Mouse (Mus musculus) layer of hippocampus, postnatal 36 days (tissue): Measurements from ENCODE around the gene Herpud2. TPM values are rescaled to one million over a fixed set of nuclear protein-coding genes. Genes with fewer than 3 reads are reported as not detected.
"Not testable (repeated sequence)": the region's sequence is repeated elsewhere in the genome, so short reads cannot be mapped to it uniquely, and the experiment has no call there.

Experiments
- DNase-seq, 2 experiments: peaks; one replicate each; pipeline ENCODE4 v3.0.0; 2022
- total RNA-seq, 2 experiments: library from RNA; stranded (reverse); gene quantifications; 2 replicates each; pipeline ENCODE4 v1.2.3; 2021

The Herpud2 gene
- total RNA-seq, 2 experiments from 2014 or later, result 44.9 to 47.9 TPM

- DNase-seq, result no peak
These were observed 7.7 kb downstream of the Herpud2 start for GRCm38 (mm10) chr9:25143950-25144349.

DNA sequence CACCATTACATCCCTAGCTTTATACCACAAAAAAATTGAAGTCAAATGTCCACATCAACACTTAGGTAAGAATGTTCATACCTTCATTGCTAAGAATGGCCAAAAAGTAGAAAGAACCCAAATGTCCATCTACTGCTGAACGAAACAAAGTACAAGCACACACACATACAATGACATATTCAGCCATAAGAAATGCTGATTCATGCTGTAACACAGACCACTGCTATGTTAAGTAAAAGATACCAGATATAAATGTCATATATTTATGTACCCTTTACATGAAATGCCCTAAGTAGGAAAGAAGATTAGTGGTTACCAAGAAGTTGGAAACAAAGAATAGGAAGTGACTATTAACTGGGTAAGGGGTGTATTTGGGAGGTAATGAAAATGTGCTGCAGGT lies 8.6 kb downstream of the Herpud2 start:
- no peak for DNase-seq

- DNase-seq, result no peak
These were observed 9.6 kb downstream of the Herpud2 start for GRCm38 (mm10) chr9:25142041-25142440.

GRCm38 (mm10) chr9:25140330-25140729 lies 11.3 kb downstream of the Herpud2 start:
- DNase-seq, result no peak

GRCm38 (mm10) chr9:25138900-25139299 lies 12.7 kb downstream of the Herpud2 start:
- DNase-seq, result no peak

DNA sequence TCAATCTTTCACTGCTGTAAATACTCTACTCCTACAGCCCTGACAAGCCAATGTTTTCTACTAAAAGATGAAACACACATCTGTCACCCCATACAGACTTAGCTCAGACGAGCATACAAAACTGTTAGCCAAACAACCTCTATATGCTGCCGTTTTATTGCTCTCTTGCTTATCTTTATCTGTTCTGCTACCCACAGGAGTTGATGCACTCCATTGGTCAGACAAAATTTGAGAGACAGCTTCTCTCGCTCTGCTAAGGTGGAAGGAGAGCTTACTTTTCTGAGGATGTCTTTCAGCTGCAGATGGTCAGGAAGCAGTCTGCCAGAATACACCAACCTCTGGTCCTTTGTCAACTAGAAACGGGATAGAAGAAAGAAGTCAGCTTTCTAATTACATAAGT lies 18.7 kb downstream of the Herpud2 start:
- DNase-seq, result no peak

GRCm38 (mm10) chr9:25132253-25132652 lies 19.4 kb downstream of the Herpud2 start:
- DNase-seq, result no peak

DNA sequence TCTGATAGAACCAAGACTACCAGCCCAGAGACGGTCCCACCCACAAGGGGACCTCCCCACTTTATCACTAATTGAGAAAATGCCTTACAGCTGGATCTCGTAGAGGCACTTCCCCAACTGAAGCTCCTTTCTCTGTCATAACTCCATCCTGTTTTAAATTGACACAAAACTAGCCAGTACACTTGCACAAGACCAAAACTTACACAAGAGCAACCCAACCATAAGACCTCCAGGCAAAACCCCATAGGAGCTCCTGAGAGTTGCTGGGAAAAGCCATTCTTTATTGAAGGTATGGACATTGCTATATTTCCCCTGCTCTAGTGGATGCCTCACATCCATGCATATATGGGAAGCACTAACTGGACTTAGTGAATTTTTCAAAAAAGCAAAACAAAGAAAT lies 27.6 kb downstream of the Herpud2 start:
- no peak for DNase-seq

- DNase-seq, result not testable (repeated sequence)
These were observed 28.0 kb downstream of the Herpud2 start for GRCm38 (mm10) chr9:25123590-25123989.

- DNase-seq, result peak in 1 of 2 experiments; percentile 36
These were observed 47.0 kb downstream of the Herpud2 start for GRCm38 (mm10) chr9:25104638-25105037.

GRCm38 (mm10) chr9:25102881-25103280 lies 48.7 kb downstream of the Herpud2 start:
- DNase-seq, result no peak

- DNase-seq, result no peak
These were observed 60.8 kb downstream of the Herpud2 start for GRCm38 (mm10) chr9:25090853-25091252.

GRCm38 (mm10) chr9:25089122-25089521 lies 62.5 kb downstream of the Herpud2 start, which contains the start of gene Gm10181:
Gm10181 (plus strand) TSS chr9:25089422.
- no peak for DNase-seq

GRCm38 (mm10) chr9:25076505-25076904 lies 75.1 kb downstream of the Herpud2 start:
- no peak for DNase-seq

DNA sequence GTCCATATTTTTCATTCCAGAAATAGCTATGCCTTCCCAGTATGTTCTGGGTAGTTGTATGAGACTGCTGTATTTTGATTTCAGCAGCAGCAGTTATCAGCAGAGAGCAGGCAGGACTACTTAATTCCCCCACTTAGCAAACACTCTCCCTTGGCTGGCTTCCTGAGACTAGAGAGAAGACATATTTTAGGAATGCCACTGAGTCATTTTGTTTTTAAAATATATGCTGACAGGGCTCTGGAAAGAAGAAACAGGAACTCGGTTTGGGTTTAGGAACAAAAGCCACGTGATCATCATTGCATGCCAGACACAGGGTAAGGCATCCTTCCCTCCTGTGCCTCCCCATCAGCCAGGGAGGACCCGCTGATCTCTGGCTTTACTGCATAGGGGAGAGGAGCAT lies 75.6 kb downstream of the Herpud2 start:
- no peak for DNase-seq

DNA sequence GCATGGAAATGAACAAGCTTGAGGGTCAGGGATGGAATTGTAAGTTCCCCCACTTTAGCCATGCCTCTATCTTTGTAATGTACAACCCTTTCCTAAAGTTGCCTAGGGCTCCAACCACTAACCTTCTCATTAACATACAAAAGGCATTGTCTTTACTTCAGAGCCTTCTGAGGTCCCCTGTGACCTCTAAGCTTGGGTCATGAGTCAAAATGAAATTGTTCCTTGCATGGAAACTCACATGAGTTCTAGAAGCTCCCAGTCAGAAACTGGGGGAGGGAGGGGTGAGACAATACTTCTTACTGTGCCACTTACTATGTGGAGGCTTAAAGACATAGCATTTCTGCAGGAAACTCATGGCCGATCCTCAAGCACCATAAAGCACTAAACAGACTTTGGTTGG lies 79.0 kb downstream of the Herpud2 start:
- no peak for DNase-seq

DNA sequence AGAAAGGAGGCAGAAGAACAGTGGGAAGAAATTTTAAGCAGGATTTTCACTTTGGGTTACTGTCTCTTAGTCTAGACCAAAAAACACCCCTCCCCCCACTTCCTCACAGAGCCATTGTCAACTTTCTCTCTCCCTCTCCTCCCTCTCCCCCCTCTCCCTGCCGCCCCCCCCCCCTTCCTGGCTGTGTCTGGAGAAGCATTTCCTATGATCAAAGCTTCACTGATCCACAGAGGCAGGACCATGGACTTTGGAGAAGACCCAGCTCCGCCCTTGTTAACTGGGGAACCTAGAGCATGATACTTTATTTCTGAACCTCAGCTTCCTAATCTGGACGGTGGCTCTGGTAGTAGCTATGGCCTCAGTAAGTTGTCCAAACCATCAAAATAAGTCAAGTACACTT lies 92.9 kb downstream of the Herpud2 start:
- DNase-seq, result no peak

Other genes with a start within 250 kb of the Herpud2 start
- gene Gm10181, start 62.4 kb downstream of the Herpud2 start, total RNA-seq, result not detected
- gene Sept7, start 100.6 kb upstream of the Herpud2 start, total RNA-seq, result 100 to 1,000 TPM; 278 to 293 TPM